Mouse (Mus musculus): ENCODE measurements around the gene Tmem30c. TPM values are rescaled to one million over a fixed set of nuclear protein-coding genes. Genes with fewer than 3 reads are reported as not detected.
"Not testable (repeated sequence)": the region's sequence is repeated elsewhere in the genome, so short reads cannot be mapped to it uniquely, and the experiment has no call there.

The Tmem30c gene
- total RNA-seq, 2 experiments from 2014 or later, result not detected

GRCm38 (mm10) chr16:57243858-57244248, 48.8 kb downstream of the Tmem30c start:
- peak; percentile 55; the same call in 1 of the 2 replicates for ATAC-seq (replicated peaks; ENCODE audit: low FRiP score, poor library complexity, severe bottlenecking)

- ATAC-seq (replicated peaks; ENCODE audit: low FRiP score, poor library complexity, severe bottlenecking), result no peak
Observed at GRCm38 (mm10) chr16:57243205-57243857, 49.3 kb downstream of the Tmem30c start.

GRCm38 (mm10) chr16:57242857-57243204, 49.8 kb downstream of the Tmem30c start:
- no peak for ATAC-seq (replicated peaks; ENCODE audit: low FRiP score, poor library complexity, severe bottlenecking)

- ATAC-seq (replicated peaks; ENCODE audit: low FRiP score, poor library complexity, severe bottlenecking), result no peak
Observed at GRCm38 (mm10) chr16:57235871-57236510, 56.7 kb downstream of the Tmem30c start.

- ATAC-seq (replicated peaks; ENCODE audit: low FRiP score, poor library complexity, severe bottlenecking), result not testable (repeated sequence)
Observed at GRCm38 (mm10) chr16:57231937-57232310, 60.7 kb downstream of the Tmem30c start.

GRCm38 (mm10) chr16:57231089-57231936, 61.4 kb downstream of the Tmem30c start, which contains the start of gene Tbc1d23:
Gene Tbc1d23, minus strand, starts transcription at chr16:57231504.
- ATAC-seq (replicated peaks; ENCODE audit: low FRiP score, poor library complexity, severe bottlenecking), result peak; percentile 99

- no peak for ATAC-seq (replicated peaks; ENCODE audit: low FRiP score, poor library complexity, severe bottlenecking)
Observed at GRCm38 (mm10) chr16:57226444-57226843, 66.2 kb downstream of the Tmem30c start.

- no peak for ATAC-seq (replicated peaks; ENCODE audit: low FRiP score, poor library complexity, severe bottlenecking)
Observed at GRCm38 (mm10) chr16:57220361-57220760, 72.3 kb downstream of the Tmem30c start.

Other genes with a start within 250 kb of the Tmem30c start
- 0.63 and 2.9 TPM in 2 replicates for gene Tmem45a2, start 221.5 kb downstream of the Tmem30c start, total RNA-seq (2015; ENCODE audit: low replicate concordance)
- 3.2 TPM in 1 of 2 replicates, not detected in the other for gene Tmem45a2, start 221.5 kb downstream of the Tmem30c start, total RNA-seq (2017; ENCODE audit: low replicate concordance)
- gene Tomm70a, start 171.2 kb downstream of the Tmem30c start, total RNA-seq (2015; ENCODE audit: low replicate concordance), result 19.4 and 26.3 TPM in 2 replicates
- 13.0 and 15.6 TPM in 2 replicates for gene Tomm70a, start 171.2 kb downstream of the Tmem30c start, total RNA-seq (2017; ENCODE audit: low replicate concordance)
- 0.77 and 9.0 TPM in 2 replicates for gene Nit2, start 125.5 kb downstream of the Tmem30c start, total RNA-seq (2015; ENCODE audit: low replicate concordance)
- 3.2 and 11.7 TPM in 2 replicates for gene Nit2, start 125.5 kb downstream of the Tmem30c start, total RNA-seq (2017; ENCODE audit: low replicate concordance)
- gene Tbc1d23, start 61.4 kb downstream of the Tmem30c start, total RNA-seq (2015; ENCODE audit: low replicate concordance), result 6.5 and 13.8 TPM in 2 replicates
- 13.4 and 14.4 TPM in 2 replicates for gene Tbc1d23, start 61.4 kb downstream of the Tmem30c start, total RNA-seq (2017; ENCODE audit: low replicate concordance)
- gene Filip1l, start 60.2 kb upstream of the Tmem30c start, total RNA-seq (2015; ENCODE audit: low replicate concordance), result 6.1 and 23.4 TPM in 2 replicates
- 4.0 and 5.4 TPM in 2 replicates for gene Filip1l, start 60.2 kb upstream of the Tmem30c start, total RNA-seq (2017; ENCODE audit: low replicate concordance)

Data from erythroblast, adult 5-6 weeks (primary cell).